Mouse (Mus musculus) cortical plate, adult 2 months (tissue): Measurements from ENCODE around the gene Naa20.

ENCODE experiments used
- CTCF ChIP-seq: fragments of 200-500 bp; IDR thresholded peaks from 2 replicates; pipeline ENCODE4 v1.5.1; 2011; ENCODE audit warnings: mild to moderate bottlenecking, control low read depth, low read length; ENCODE audit not compliant: insufficient read depth; ENCODE audit errors: extremely low read depth
- POLR2A ChIP-seq: fragments of 200-500 bp; IDR thresholded peaks from 2 replicates; pipeline ENCODE4 v1.6.1; 2011; ENCODE audit warnings: mild to moderate bottlenecking, low read length, control low read depth; ENCODE audit not compliant: insufficient read depth; ENCODE audit errors: extremely low read depth

GRCm38 (mm10) chr2:145865344-145865743 lies 36.6 kb upstream of the Naa20 start:
- TF ChIP-seq POLR2A (no peak), CTCF (no peak)
